Mouse (Mus musculus) MEL (cell line): ENCODE results near the gene Syp. TPM values are rescaled to one million over a fixed set of nuclear protein-coding genes. Genes with fewer than 3 reads are reported as not detected.

Experiments
- DNase-seq: peaks from one replicate; pipeline ENCODE4 v3.0.0; 2011; ENCODE audit warnings: low read depth, low spot score
- H3K27ac ChIP-seq: 2 replicates; pipeline ENCODE4 v1.5.1; 2012; ENCODE audit warnings: low read depth, mild to moderate bottlenecking, control low read depth, low read length, moderate library complexity; ENCODE audit not compliant: control insufficient read depth
- H3K27me3 ChIP-seq, 2 experiments: fragments of 150-350 bp in 1 of 2; sonication (generic) in 1 of 2; 2 replicates each; pipeline ENCODE4 v1.6.1; 2012; ENCODE audit warnings: low read length in 2 of 2, mild to moderate bottlenecking in 2 of 2, improper control_type of control experiment in 1 of 2, moderate library complexity in 1 of 2; ENCODE audit not compliant: insufficient read depth in 2 of 2, control insufficient read depth in 1 of 2
- H3K36me3 ChIP-seq, 2 experiments: 2 replicates each; pipeline ENCODE4 v1.6.1; 2012 to 2014; ENCODE audit warnings: low read length in 2 of 2, improper control_type of control experiment in 1 of 2, inconsistent platforms in 1 of 2, mild to moderate bottlenecking in 1 of 2; ENCODE audit not compliant: insufficient read depth in 2 of 2, control insufficient read depth in 1 of 2
- H3K4me1 ChIP-seq, 2 experiments: fragments of 150-350 bp in 1 of 2; sonication (generic) in 1 of 2; 2 replicates each; pipeline ENCODE4 v1.6.1; 2012; ENCODE audit warnings: low read length in 2 of 2, improper control_type of control experiment in 1 of 2, mild to moderate bottlenecking in 1 of 2; ENCODE audit not compliant: insufficient read depth in 2 of 2, control insufficient read depth in 1 of 2
- H3K4me3 ChIP-seq, 2 experiments: fragments of 150-350 bp in 1 of 2; sonication (generic) in 1 of 2; 2 replicates each; pipeline ENCODE4 v1.5.1; 2012; ENCODE audit warnings: low read depth in 2 of 2, low read length in 2 of 2, mild to moderate bottlenecking in 2 of 2, moderate library complexity in 2 of 2, control low read depth in 1 of 2, improper control_type of control experiment in 1 of 2; ENCODE audit not compliant: control insufficient read depth in 1 of 2, insufficient read depth in 1 of 2
- H3K79me2 ChIP-seq: 2 replicates; pipeline ENCODE4 v1.6.1; 2012; ENCODE audit warnings: mild to moderate bottlenecking, low read length, moderate library complexity; ENCODE audit not compliant: control insufficient read depth, poor library complexity, insufficient read depth
- H3K9ac ChIP-seq: 2 replicates; pipeline ENCODE4 v1.6.1; 2012; ENCODE audit warnings: low read depth, mild to moderate bottlenecking, control low read depth, low read length, moderate library complexity; ENCODE audit not compliant: control insufficient read depth, poor library complexity, severe bottlenecking
- H3K9me3 ChIP-seq: fragments of 150-350 bp; sonication (generic); replicated peaks from 2 replicates; pipeline ENCODE4 v1.6.1; 2012; ENCODE audit warnings: mild to moderate bottlenecking, low read length, improper control_type of control experiment, moderate library complexity; ENCODE audit not compliant: insufficient read depth
- BHLHE40 ChIP-seq: IDR thresholded peaks from 2 replicates; pipeline ENCODE4 v1.6.1; 2012; ENCODE audit warnings: low read depth, mild to moderate bottlenecking, inconsistent platforms, low read length, improper control_type of control experiment, borderline replicate concordance
- CHD1 ChIP-seq: IDR thresholded peaks from 2 replicates; pipeline ENCODE4 v1.6.1; 2012; ENCODE audit warnings: low read depth, mild to moderate bottlenecking, inconsistent platforms, low read length, improper control_type of control experiment
- CHD2 ChIP-seq: IDR thresholded peaks from 2 replicates; pipeline ENCODE4 v1.6.1; 2011; ENCODE audit warnings: low read length, improper control_type of control experiment
- CTCF ChIP-seq, 3 experiments: IDR thresholded peaks in 2 of 3; conservative IDR thresholded peaks in 1 of 3; 2 replicates each; pipeline ENCODE4 v1.5.1; 2011 to 2012; ENCODE audit warnings: low read length in 3 of 3, low read depth in 2 of 3, mild to moderate bottlenecking in 2 of 3, improper control_type of control experiment in 1 of 3, inconsistent platforms in 1 of 3, mixed read lengths in 1 of 3, moderate library complexity in 1 of 3; ENCODE audit not compliant: control insufficient read depth in 1 of 3, insufficient read depth in 1 of 3, poor library complexity in 1 of 3, severe bottlenecking in 1 of 3
- E2F4 ChIP-seq: IDR thresholded peaks from 2 replicates; pipeline ENCODE4 v1.6.1; 2011; ENCODE audit warnings: low read depth, low read length, improper control_type of control experiment, borderline replicate concordance
- ELF1 ChIP-seq: IDR thresholded peaks from 2 replicates; pipeline ENCODE4 v1.6.1; 2014; ENCODE audit warnings: low read depth, mild to moderate bottlenecking, inconsistent platforms, low read length, improper control_type of control experiment, moderate library complexity
- EP300 ChIP-seq, 2 experiments: IDR thresholded peaks; 2 replicates each; pipeline ENCODE4 v1.6.1; 2011; ENCODE audit warnings: improper control_type of control experiment in 2 of 2, low read length in 2 of 2, low read depth in 1 of 2, mild to moderate bottlenecking in 1 of 2
- ETS1 ChIP-seq: IDR thresholded peaks from 2 replicates; pipeline ENCODE4 v1.6.1; 2012; ENCODE audit warnings: low read depth, mild to moderate bottlenecking, inconsistent platforms, low read length, improper control_type of control experiment, moderate library complexity
- GABPA ChIP-seq: IDR thresholded peaks from 2 replicates; pipeline ENCODE4 v1.6.1; 2012; ENCODE audit warnings: low read depth, mild to moderate bottlenecking, inconsistent platforms, low read length, improper control_type of control experiment, moderate library complexity
- GATA1 ChIP-seq: IDR thresholded peaks from 2 replicates; pipeline ENCODE4 v1.6.1; 2011; ENCODE audit warnings: low read depth, low read length, improper control_type of control experiment
- HCFC1 ChIP-seq: IDR thresholded peaks from 2 replicates; pipeline ENCODE4 v1.6.1; 2012; ENCODE audit warnings: low read depth, mild to moderate bottlenecking, inconsistent platforms, low read length, improper control_type of control experiment, moderate library complexity
- JUND ChIP-seq: IDR thresholded peaks from 2 replicates; pipeline ENCODE4 v1.6.1; 2011; ENCODE audit warnings: low read depth, mild to moderate bottlenecking, improper control_type of control experiment, low read length
- KAT2A ChIP-seq: conservative IDR thresholded peaks from 2 replicates; pipeline ENCODE4 v1.6.1; 2012; ENCODE audit warnings: low read depth, low read length, improper control_type of control experiment, inconsistent platforms
- MAFK ChIP-seq: IDR thresholded peaks from 2 replicates; pipeline ENCODE4 v1.6.1; 2011; ENCODE audit warnings: low read depth, mild to moderate bottlenecking, low read length, improper control_type of control experiment, borderline replicate concordance
- MAX ChIP-seq: IDR thresholded peaks from 2 replicates; pipeline ENCODE4 v1.6.1; 2011; ENCODE audit warnings: low read length, improper control_type of control experiment
- MEF2A ChIP-seq: IDR thresholded peaks from 2 replicates; pipeline ENCODE4 v1.6.1; 2014; ENCODE audit warnings: low read depth, mild to moderate bottlenecking, inconsistent platforms, low read length, improper control_type of control experiment; ENCODE audit not compliant: poor library complexity, insufficient replicate concordance, severe bottlenecking; ENCODE audit errors: extremely low read depth
- MXI1 ChIP-seq: IDR thresholded peaks from 2 replicates; pipeline ENCODE4 v1.6.1; 2011; ENCODE audit warnings: mild to moderate bottlenecking, low read depth, low read length, improper control_type of control experiment
- MYB ChIP-seq: IDR thresholded peaks from 2 replicates; pipeline ENCODE4 v1.6.1; 2011; ENCODE audit warnings: mild to moderate bottlenecking, low read depth, low read length, improper control_type of control experiment
- MYC ChIP-seq: IDR thresholded peaks from 2 replicates; pipeline ENCODE4 v1.6.1; 2011; ENCODE audit warnings: low read depth, mild to moderate bottlenecking, low read length, improper control_type of control experiment, moderate library complexity
- NELFE ChIP-seq: IDR thresholded peaks from 2 replicates; pipeline ENCODE4 v1.6.1; 2011; ENCODE audit warnings: low read depth, low read length, improper control_type of control experiment
- NRF1 ChIP-seq: IDR thresholded peaks from 2 replicates; pipeline ENCODE4 v1.6.1; 2014; ENCODE audit warnings: low read depth, mild to moderate bottlenecking, inconsistent platforms, low read length, improper control_type of control experiment, moderate library complexity; ENCODE audit not compliant: poor library complexity, insufficient read depth, severe bottlenecking
- POLR2A ChIP-seq, 2 experiments: IDR thresholded peaks; 2 replicates each; pipeline ENCODE4 v1.6.1; 2011 to 2012; ENCODE audit warnings: low read length in 2 of 2, mild to moderate bottlenecking in 2 of 2, control low read depth in 1 of 2, improper control_type of control experiment in 1 of 2, low read depth in 1 of 2, moderate library complexity in 1 of 2; ENCODE audit not compliant: control insufficient read depth in 1 of 2, insufficient read depth in 1 of 2, poor library complexity in 1 of 2
- POLR2AphosphoS5 ChIP-seq: IDR thresholded peaks from 2 replicates; pipeline ENCODE4 v1.6.1; 2012; ENCODE audit warnings: low read depth, borderline replicate concordance, mild to moderate bottlenecking, inconsistent platforms, low read length, moderate library complexity, mixed read lengths
- RAD21 ChIP-seq: IDR thresholded peaks from 2 replicates; pipeline ENCODE4 v1.6.1; 2011; ENCODE audit warnings: mild to moderate bottlenecking, low read depth, low read length, improper control_type of control experiment
- RCOR1 ChIP-seq: IDR thresholded peaks from 2 replicates; pipeline ENCODE4 v1.6.1; 2012; ENCODE audit warnings: low read depth, mild to moderate bottlenecking, inconsistent platforms, low read length, improper control_type of control experiment
- SIN3A ChIP-seq: IDR thresholded peaks from 2 replicates; pipeline ENCODE4 v1.6.1; 2012; ENCODE audit warnings: low read length, improper control_type of control experiment, inconsistent platforms
- SMC3 ChIP-seq: IDR thresholded peaks from 2 replicates; pipeline ENCODE4 v1.6.1; 2011; ENCODE audit warnings: low read depth, low read length, improper control_type of control experiment
- TAL1 ChIP-seq: IDR thresholded peaks from 2 replicates; pipeline ENCODE4 v1.6.1; 2012; ENCODE audit warnings: mild to moderate bottlenecking, inconsistent platforms, low read length, moderate library complexity, mixed read lengths
- TBP ChIP-seq: IDR thresholded peaks from 2 replicates; pipeline ENCODE4 v1.8.0; 2011; ENCODE audit warnings: low read depth, low read length, improper control_type of control experiment
- TCF12 ChIP-seq: IDR thresholded peaks from 2 replicates; pipeline ENCODE4 v1.6.1; 2014; ENCODE audit warnings: low read depth, mild to moderate bottlenecking, inconsistent platforms, low read length, improper control_type of control experiment, moderate library complexity
- UBTF ChIP-seq: IDR thresholded peaks from 2 replicates; pipeline ENCODE4 v1.6.1; 2012; ENCODE audit warnings: low read depth, mild to moderate bottlenecking, inconsistent platforms, low read length, improper control_type of control experiment, moderate library complexity, borderline replicate concordance; ENCODE audit not compliant: insufficient read depth
- USF1 ChIP-seq: IDR thresholded peaks from 2 replicates; pipeline ENCODE4 v1.6.1; 2014; ENCODE audit warnings: low read depth, mild to moderate bottlenecking, inconsistent platforms, low read length, improper control_type of control experiment, moderate library complexity
- USF2 ChIP-seq, 2 experiments: IDR thresholded peaks; 2 replicates each; pipeline ENCODE4 v1.6.1; 2011 to 2012; ENCODE audit warnings: improper control_type of control experiment in 2 of 2, low read length in 2 of 2, borderline replicate concordance in 1 of 2, inconsistent platforms in 1 of 2, low read depth in 1 of 2, mild to moderate bottlenecking in 1 of 2; ENCODE audit not compliant: insufficient read depth in 1 of 2
- ZC3H11A ChIP-seq: IDR thresholded peaks from 2 replicates; pipeline ENCODE4 v1.6.1; 2012; ENCODE audit warnings: low read depth, mild to moderate bottlenecking, inconsistent platforms, low read length, improper control_type of control experiment
- ZMIZ1 ChIP-seq: IDR thresholded peaks from 2 replicates; pipeline ENCODE4 v1.6.1; 2012; ENCODE audit warnings: low read depth, mild to moderate bottlenecking, inconsistent platforms, low read length, improper control_type of control experiment, moderate library complexity
- ZNF384 ChIP-seq: IDR thresholded peaks from 2 replicates; pipeline ENCODE4 v1.6.1; 2012; ENCODE audit warnings: low read depth, mild to moderate bottlenecking, inconsistent platforms, low read length, improper control_type of control experiment
- polyA plus RNA-seq, 2 experiments: library from polyadenylated mRNA; stranded (reverse) in 1 of 2; unstranded in 1 of 2; fragments of >175 nt in 1 of 2; fragments of >200 nt in 1 of 2; gene quantifications; 2 replicates each; pipeline versions ENCODE4 v1.2.1 to v1.2.4; 2012; ENCODE audit warnings: low replicate concordance in 2 of 2, low read depth in 1 of 2; ENCODE audit not compliant: insufficient read length in 2 of 2, insufficient read depth in 1 of 2, missing spikeins in 1 of 2
- total RNA-seq: library from RNA; depleted of rRNA; stranded (reverse); fragments of 300-350 nt; gene quantifications from 2 replicates; pipeline ENCODE4 v1.2.3, GENCODE M21; 2012

The Syp gene
- total and polyA plus RNA-seq, 3 experiments = 0.54 to 2.3 TPM; not detected in 1

DNA sequence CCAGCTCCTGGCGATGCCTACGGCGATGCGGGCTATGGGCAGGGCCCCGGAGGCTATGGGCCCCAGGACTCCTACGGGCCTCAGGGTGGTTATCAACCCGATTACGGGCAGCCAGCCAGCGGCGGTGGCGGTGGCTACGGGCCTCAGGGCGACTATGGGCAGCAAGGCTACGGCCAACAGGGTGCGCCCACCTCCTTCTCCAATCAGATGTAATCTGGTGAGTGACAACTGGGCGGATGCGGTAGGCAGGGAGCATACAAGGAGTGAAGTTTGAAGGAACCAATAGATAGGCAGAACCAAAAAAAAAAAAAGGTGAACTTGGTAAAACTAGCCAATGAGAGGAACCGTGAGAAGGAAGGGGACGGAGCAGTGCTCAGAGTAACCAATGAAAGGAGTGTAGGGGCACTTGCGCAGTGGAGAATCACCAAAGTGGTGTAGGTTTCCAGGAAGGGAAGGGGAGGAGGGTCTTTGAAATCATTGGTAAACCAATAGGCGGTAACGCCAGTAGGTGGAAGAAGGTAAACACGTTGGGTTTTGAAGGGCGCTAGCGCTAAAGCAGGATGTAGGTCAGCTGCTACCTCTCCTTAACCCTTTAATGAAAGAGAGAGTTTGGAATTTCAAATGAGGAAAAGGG, 10.5 kb downstream of the Syp start:
- peaks cover 0 to 3% of the 10 kb centered on the region in 2 experiments; a peak in 2 of 4 replicates for H3K36me3 ChIP-seq
- H3K27ac ChIP-seq = peak overlapping the region; percentile 80
- H3K4me3 ChIP-seq = peak overlapping the region; percentile 68 to 80
- H3K9ac ChIP-seq = peak overlapping the region; percentile 92
- no peaks in the 10 kb centered on the region for H3K27me3 ChIP-seq
- DNase-seq = peak; percentile 99
- H3K9me3 ChIP-seq = no peaks in the 10 kb centered on the region
- peaks cover 0 to 9% of the 10 kb centered on the region in 2 experiments; a peak in 2 of 4 replicates for H3K4me1 ChIP-seq
- H3K79me2 ChIP-seq = peaks cover 4% of the 10 kb centered on the region; the same call in 1 of the 2 replicates
- TF ChIP-seq CTCF (IDR thresholded peaks at IDR 0.05 in 2 of 3, conservative IDR thresholded peaks at IDR 0.05 in 1 of 3; ENCODE audit: control insufficient read depth in 1 of 3, insufficient read depth in 1 of 3, low read depth in 2 of 3, low read length in 3 of 3, poor library complexity in 1 of 3, severe bottlenecking in 1 of 3) (peak in 2 of 3 experiments; percentile 29 to 31; a peak in 3 of 6 replicates), GATA1 (peak; percentile 68), SMC3 (peak; percentile 30; the same call in 1 of the 2 replicates), USF2 (IDR thresholded peaks at IDR 0.05; ENCODE audit: borderline replicate concordance in 1 of 2, insufficient read depth in 1 of 2, low read depth in 1 of 2, low read length in 2 of 2) (no peak), POLR2A (IDR thresholded peaks at IDR 0.05; ENCODE audit: control insufficient read depth in 1 of 2, insufficient read depth in 1 of 2, low read depth in 1 of 2, low read length in 2 of 2, poor library complexity in 1 of 2) (peak; percentile 63 to 84), E2F4 (no peak), MYB (no peak), MEF2A (no peak), TBP (peak; percentile 87), EP300 (IDR thresholded peaks at IDR 0.05; ENCODE audit: low read depth in 1 of 2, low read length in 2 of 2) (no peak; a peak in 1 of 4 replicates), USF1 (0 out of 2 replicates have a peak, but pooled peaks have one; percentile 7), BHLHE40 (no peak), SIN3A (peak; percentile 97), NRF1 (peak; percentile 98), TAL1 (no peak), ETS1 (peak; percentile 46; the same call in 1 of the 2 replicates), HCFC1 (peak; percentile 88), RAD21 (no peak), POLR2AphosphoS5 (no peak), JUND (no peak), TCF12 (peak; percentile 27; the same call in 1 of the 2 replicates), MYC (peak; percentile 84), UBTF (0 out of 2 replicates have a peak, but pooled peaks have one; percentile 21), KAT2A (peak; percentile 69), MXI1 (peak; percentile 83), ZC3H11A (no peak), GABPA (no peak), ZMIZ1 (peak; percentile 64; the same call in 1 of the 2 replicates), MAX (peak; percentile 75), ELF1 (peak; percentile 94), CHD2 (peak; percentile 92), MAFK (no peak), CHD1 (no peak), ZNF384 (peak; percentile 100), RCOR1 (no peak), NELFE (peak; percentile 86)
